In the genomic region with DNA sequence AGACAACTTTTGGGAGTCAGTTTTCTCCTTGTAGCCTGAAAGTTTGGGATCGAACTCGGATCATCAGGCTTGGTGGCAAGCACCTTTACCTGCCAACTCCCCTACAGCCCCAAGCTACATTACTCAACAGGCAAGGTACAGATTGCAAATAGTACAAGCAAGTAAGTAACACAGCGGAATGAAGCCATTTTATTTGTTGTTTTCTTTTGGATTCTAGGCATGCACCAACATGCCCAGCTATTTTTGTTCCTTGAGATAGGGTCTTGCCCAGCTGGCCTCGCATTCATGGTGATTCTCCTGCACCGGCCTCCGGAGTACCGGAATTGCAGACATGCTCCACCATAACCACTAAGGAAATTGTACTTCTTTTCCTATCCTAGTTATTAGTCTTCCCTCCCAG, we compare ENCODE assay signal across 17 mouse cellular contexts.
"Had no signal": no experiment of that assay in that cellular context is flagged by ENCODE, and none has a peak within 500 bp of the region (broad histone marks: within the 10 kb centered on the region; RNA-seq: fewer than 3 reads in every experiment).

No protein-coding gene starts in this region.

- DNase-seq: cerebellum, adult 2 months; cerebellum, adult 8-10 months; cerebellum, adult 9-10 months; cerebellum, adult 9-11 months; cerebellum, postnatal 10 days; cerebellum, postnatal 14 days; cerebellum, postnatal 25 days; cerebellum, postnatal 36 days; embryo, embryonic 11 days; forebrain, postnatal 0 days; gastrocnemius, adult 2 months; gastrocnemius, postnatal 10 days; gastrocnemius, postnatal 14 days; gastrocnemius, postnatal 25 days; gastrocnemius, postnatal 36 days; heart, adult 18-20 months; heart, adult 2 months had no signal
